Mouse (Mus musculus) midbrain, embryonic 10.5 days (tissue): ENCODE results near the gene Hfe2. TPM values are rescaled to one million over a fixed set of nuclear protein-coding genes. Genes with fewer than 3 reads are reported as not detected.

Experiments used
- polyA plus RNA-seq: library from polyadenylated mRNA; unstranded; fragments of >200 nt; fragmentation: Nextera tagmentation; extraction: Ambion mirVana; gene quantifications from 2 replicates; pipeline ENCODE4 v1.2.1, GENCODE M21; 2016

Gene Hfe2
- polyA plus RNA-seq, 1 experiment from 2014 or later: 2.1 TPM

Other genes with a start within 250 kb of the Hfe2 start
- 1.8 and 2.1 TPM in 2 replicates for gene Fcgr1, start 231.2 kb upstream of the Hfe2 start, polyA plus RNA-seq
- gene BC107364, start 72.9 kb upstream of the Hfe2 start, polyA plus RNA-seq: 0.20 and 0.30 TPM in 2 replicates
- gene Txnip, start 32.8 kb downstream of the Hfe2 start, polyA plus RNA-seq: 31.5 and 41.7 TPM in 2 replicates
- 0.62 and 1.6 TPM in 2 replicates for gene Gm16253, start 51.8 kb downstream of the Hfe2 start, polyA plus RNA-seq
- gene Polr3gl, start 69.0 kb downstream of the Hfe2 start, polyA plus RNA-seq: 25.2 and 31.8 TPM in 2 replicates
- 1.0 and 1.7 TPM in 2 replicates for gene Ankrd34a, start 71.5 kb downstream of the Hfe2 start, polyA plus RNA-seq
- 5.3 and 5.7 TPM in 2 replicates for gene Lix1l, start 76.0 kb downstream of the Hfe2 start, polyA plus RNA-seq
- gene Rbm8a, start 104.8 kb downstream of the Hfe2 start, polyA plus RNA-seq: 205 and 215 TPM in 2 replicates
- 38.5 and 40.8 TPM in 2 replicates for gene Pex11b, start 110.2 kb downstream of the Hfe2 start, polyA plus RNA-seq
- 0.15 and 0.21 TPM in 2 replicates for gene Gm42957, start 110.3 kb downstream of the Hfe2 start, polyA plus RNA-seq
- gene Itga10, start 120.4 kb downstream of the Hfe2 start, polyA plus RNA-seq: 0.36 and 0.64 TPM in 2 replicates
- gene Ankrd35, start 145.0 kb downstream of the Hfe2 start, polyA plus RNA-seq: 0.06 and 0.29 TPM in 2 replicates
- 50.6 and 57.3 TPM in 2 replicates for gene Pias3, start 171.2 kb downstream of the Hfe2 start, polyA plus RNA-seq
- gene Nudt17, start 183.4 kb downstream of the Hfe2 start, polyA plus RNA-seq: 16.6 and 20.0 TPM in 2 replicates
- 44.3 and 47.0 TPM in 2 replicates for gene Polr3c, start 202.5 kb downstream of the Hfe2 start, polyA plus RNA-seq
- gene Rnf115, start 202.5 kb downstream of the Hfe2 start, polyA plus RNA-seq: 73.0 and 73.5 TPM in 2 replicates